Mouse (Mus musculus) left cerebral cortex, postnatal 4 days (tissue): ENCODE results near the gene Clec4b1. TPM values are rescaled to one million over a fixed set of nuclear protein-coding genes. Genes with fewer than 3 reads are reported as not detected.
"Not testable (repeated sequence)": the region's sequence is repeated elsewhere in the genome, so short reads cannot be mapped to it uniquely, and the experiment has no call there.

Source experiments
- DNase-seq: peaks from one replicate; pipeline ENCODE4 v3.0.0-alpha.2; 2022
- intact Hi-C: fragments of 180-260 bp; cut with DNase I; formaldehyde crosslinking; loops from one replicate; pipeline ENCODE4 v1.15.1; 2025
- total RNA-seq, 2 experiments: library from RNA; stranded (reverse); gene quantifications; 2 replicates each; pipeline ENCODE4 v1.2.3; 2021

Gene Clec4b1
- not detected for total RNA-seq

GRCm38 (mm10) chr6:123049742-123050372 lies at the start of gene Clec4b1:
Clec4b1 (plus strand) TSS chr6:123049962.
- intact Hi-C loops = no loop called here
- DNase-seq = no peak

DNA sequence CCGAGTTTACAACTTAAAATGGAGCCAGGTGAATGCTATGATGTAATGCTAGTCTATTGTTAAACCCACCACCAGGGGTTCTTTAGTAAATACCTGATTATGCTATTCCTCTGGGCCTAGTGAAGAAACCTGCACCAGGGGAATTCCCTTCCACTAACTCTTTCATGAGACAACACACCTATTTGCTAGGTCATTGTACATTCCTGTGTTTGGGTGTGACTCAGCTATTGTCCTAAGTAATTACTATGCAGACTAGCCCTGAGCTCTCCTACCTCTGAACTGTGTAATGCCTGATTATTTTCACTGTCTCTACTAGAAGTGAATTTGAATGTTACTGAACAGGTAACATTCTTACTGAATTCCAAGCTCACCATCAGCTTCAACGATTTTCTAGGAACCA lies 45.1 kb upstream of the Clec4b1 start:
- DNase-seq, intact Hi-C loops: not testable (repeated sequence)

DNA sequence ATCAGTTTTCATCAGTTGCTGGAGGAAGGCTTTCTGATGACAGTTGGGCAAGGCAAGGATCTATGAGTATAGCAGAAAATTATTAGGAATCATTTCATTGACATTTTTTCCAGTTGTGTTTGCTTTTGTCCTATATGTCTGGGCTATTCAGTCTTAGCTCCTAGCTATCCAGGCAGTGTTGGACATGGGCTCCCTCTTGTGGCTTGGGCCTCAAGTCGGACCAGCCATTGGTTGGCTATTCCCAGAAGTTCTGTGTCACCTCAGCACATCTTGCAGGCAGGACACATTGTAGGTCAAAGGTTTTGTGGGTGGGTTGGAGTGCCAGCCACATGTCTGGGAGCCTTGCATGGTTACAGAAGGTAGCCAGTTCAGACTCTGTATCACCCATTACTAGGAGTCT lies 44.2 kb upstream of the Clec4b1 start:
- intact Hi-C loops = no loop called here
- no peak for DNase-seq

GRCm38 (mm10) chr6:123095125-123095843 lies 45.5 kb downstream of the Clec4b1 start:
- DNase-seq = no peak
- intact Hi-C loops = no loop called here

DNA sequence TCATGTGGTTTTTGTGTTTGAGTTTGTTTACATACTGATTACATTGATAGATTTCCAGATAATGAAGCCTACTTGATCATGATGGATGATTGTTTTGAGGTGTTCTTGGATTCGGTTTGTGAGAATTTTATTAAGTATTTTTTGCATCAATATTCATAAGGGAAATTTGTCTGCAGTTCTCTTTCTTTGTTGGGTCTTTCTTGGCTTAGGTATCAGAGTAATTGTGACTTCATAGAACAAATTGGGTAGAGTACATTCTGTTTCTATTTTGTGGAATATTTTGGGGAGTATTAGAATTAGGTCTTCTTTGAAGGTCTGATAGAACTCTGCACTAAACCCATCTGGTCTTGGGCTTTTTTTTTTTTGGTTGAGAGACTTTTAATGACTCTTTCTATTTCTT lies 56.4 kb downstream of the Clec4b1 start, which contains the start of gene Clec4a2:
TSS of gene Clec4a2 (plus strand) at position 301 of the 400 bp plus-strand sequence.
- DNase-seq, intact Hi-C loops: not testable (repeated sequence)

Other genes with a start within 250 kb of the Clec4b1 start
- 10 to 100 TPM; 62.9 to 73.9 TPM for gene Slc2a3, start 248.3 kb upstream of the Clec4b1 start, total RNA-seq
- gene Foxj2, start 230.0 kb upstream of the Clec4b1 start, total RNA-seq = 10 to 100 TPM; 29.4 to 32.7 TPM
- gene C3ar1, start 193.8 kb upstream of the Clec4b1 start, total RNA-seq = 1 to 10 TPM; 1.0 to 1.1 TPM
- gene Necap1, start 175.5 kb upstream of the Clec4b1 start, total RNA-seq = 100 to 1,000 TPM; 107 to 123 TPM
- gene Clec4a1, start 128.1 kb upstream of the Clec4b1 start, total RNA-seq = 1 to 10 TPM in 1 of 2 experiments, under 1 TPM in 1; 0.52 to 1.0 TPM
- 1 to 10 TPM in 1 of 2 experiments, under 1 TPM in 1; 0.44 to 1.0 TPM for gene Clec4a3, start 97.4 kb upstream of the Clec4b1 start, total RNA-seq
- gene Clec4a4, start 59.6 kb upstream of the Clec4b1 start, total RNA-seq = not detected
- gene Clec4a2, start 56.5 kb downstream of the Clec4b1 start, total RNA-seq = 1 to 10 TPM in 1 of 2 experiments, under 1 TPM in 1; 0.52 to 1.0 TPM
- not detected for gene Clec4b2, start 122.9 kb downstream of the Clec4b1 start, total RNA-seq
- under 1 TPM in 1 of 2 experiments, not detected in 1; 0.92 TPM for gene Clec4n, start 179.9 kb downstream of the Clec4b1 start, total RNA-seq
- not detected for gene Clec4d, start 212.1 kb downstream of the Clec4b1 start, total RNA-seq
- gene Clec4e, start 239.9 kb downstream of the Clec4b1 start, total RNA-seq = under 1 TPM in 1 of 2 experiments, not detected in 1; 0.38 TPM